Mouse (Mus musculus): ENCODE data around the gene Tspan15.

Gene Tspan15

DNA sequence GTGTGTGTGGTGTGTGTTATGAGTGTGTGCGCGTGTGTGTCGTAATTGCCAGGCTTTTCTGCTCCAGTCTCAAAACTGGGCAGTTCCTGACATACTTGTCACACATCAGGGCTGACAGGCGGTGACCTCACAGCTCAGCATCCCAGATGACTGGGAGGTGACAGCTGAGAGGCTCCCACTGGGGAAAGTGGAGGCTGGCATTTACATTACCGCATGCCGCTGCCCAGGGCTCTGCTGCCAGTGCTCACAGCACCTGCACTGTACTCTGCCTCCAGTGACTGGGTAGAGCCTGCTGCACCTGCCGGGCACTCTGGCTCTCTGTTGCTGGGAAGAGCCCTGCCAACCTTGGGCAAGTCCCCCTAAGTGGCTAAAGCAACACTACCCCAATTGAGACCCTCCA lies 40.2 kb downstream of the Tspan15 start:
- no peak for DNase-seq (ENCODE audit: low spot score in 2 of 2)

DNA sequence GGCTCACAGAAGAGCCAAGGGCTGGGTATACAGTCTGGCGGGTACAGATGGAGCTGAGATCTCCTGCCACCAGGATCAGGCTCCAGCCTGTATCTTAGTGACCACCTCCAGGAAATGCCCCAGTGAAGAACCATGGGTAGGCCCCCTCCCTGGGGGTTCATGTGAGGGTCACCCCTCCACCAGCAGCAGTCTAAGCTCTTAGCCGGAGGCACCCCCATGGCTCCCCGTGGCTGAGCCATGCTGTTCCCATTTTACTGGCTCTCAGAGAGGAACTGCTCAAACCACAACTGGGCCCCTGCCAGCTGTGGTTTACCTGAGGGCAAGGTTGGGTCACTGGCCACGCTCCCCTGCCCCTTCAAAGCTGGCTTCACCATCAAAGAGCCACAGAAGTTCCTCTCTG lies 41.1 kb downstream of the Tspan15 start:
- no peak for DNase-seq (ENCODE audit: low spot score in 2 of 2)

DNA sequence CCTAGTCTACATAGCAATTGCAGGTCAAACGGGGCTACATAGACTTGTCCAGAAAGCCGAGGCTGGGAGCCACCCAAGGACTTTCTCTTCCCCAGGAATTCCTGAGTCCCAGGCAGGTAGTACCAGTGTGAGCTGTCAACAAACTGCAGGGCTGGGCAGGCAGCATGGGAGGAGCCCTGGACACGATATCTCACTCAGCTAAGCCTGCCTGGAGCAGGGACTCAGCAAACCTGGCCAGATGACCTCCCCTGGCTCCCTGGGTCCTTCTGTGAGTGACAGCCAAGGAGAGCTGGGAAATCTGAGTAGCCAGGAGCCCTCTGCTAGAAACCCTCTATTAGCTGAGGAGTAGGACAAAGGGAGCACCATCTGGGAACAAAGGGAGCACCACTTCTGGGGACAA lies 41.7 kb downstream of the Tspan15 start:
- no peak for DNase-seq (ENCODE audit: low spot score in 2 of 2)

DNA sequence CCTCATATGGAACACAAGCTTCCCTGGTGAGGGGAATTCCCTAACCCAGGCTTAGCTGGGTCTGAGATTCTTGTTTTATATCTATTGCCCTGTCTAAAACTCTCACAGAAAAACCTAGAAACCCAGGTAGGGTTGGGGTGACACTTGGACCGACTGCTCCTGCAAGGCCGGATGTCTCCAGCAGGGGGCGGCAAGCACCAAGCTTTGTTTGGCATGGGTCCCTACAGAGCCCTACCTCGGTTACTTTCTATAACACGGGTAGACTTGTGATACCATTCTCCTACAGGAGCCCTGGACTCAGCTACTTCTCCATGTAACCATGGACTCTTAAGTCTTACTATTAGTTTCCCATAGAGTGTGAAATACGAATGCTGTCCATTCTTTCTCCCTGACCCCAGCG lies 44.2 kb downstream of the Tspan15 start:
- peak; percentile 87 to 89 for DNase-seq (ENCODE audit: low spot score in 2 of 2)

DNA sequence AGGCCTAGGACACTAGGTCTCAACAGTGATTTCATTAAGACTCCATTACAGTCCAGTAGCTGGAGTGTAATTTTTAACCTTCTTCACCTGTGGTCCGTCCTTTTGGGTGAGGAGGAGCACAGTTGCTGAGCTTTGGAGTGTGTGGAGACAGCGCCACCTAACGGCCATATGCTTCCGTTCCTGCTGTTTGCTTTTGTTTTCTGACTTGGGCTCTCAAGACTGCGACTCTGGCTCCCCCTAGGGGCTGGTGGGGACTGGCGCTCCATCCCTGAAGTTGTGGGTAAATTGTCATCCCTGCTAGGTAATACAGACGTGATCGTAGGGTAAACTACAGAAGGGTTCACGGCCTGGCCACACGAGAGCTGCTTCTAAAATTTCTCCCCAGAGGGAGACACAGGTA lies 48.0 kb downstream of the Tspan15 start:
- peak; percentile 97 to 99 for DNase-seq (ENCODE audit: low spot score in 2 of 2)

DNA sequence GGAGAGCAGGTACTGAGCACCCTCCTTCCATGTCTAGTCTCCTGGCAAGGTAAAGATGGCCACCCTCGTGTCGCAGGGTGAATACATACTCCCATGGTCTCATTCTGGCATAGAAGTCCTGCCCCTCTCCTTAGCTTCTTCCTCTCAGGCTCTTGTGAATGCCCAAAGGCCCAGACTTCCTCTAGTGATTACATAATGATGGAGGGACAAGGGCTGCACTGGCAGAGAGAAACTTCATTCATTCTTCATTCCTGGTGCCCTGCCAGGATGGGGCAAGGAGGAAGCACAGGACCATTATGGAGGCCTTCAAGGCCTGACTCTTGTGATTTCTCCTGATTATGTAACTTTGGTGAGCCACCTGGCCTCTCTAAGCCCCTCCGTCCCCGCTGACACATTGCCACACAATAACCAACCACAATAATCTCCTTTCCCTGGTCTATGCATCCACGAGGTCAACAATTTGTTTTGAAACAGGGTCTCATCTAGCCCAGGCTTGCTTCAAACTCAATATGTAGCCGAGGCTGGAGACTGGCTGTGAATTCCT lies 48.5 kb downstream of the Tspan15 start:
- DNase-seq (ENCODE audit: low spot score in 2 of 2) = no peak

DNA sequence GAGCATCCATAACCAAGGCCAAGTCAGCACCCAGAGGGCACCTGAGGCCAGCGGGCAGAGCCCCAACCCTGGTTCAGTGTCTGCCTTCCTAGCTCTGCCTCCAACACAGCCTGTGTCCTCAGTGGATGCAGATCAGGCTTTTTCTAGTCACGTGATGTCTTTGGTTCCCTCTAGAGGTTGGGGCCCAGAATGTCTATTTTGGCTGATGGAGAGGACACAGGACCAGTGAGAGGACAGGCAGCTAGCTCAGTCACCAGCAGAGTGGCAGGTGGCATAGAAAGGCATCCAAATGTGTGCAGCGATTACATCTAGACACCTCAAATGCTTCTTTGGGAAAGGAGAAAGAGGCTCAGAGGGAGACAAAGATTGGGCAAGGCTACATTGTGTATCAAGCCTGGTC lies 49.4 kb downstream of the Tspan15 start:
- no peak for DNase-seq (ENCODE audit: low spot score in 2 of 2)

DNA sequence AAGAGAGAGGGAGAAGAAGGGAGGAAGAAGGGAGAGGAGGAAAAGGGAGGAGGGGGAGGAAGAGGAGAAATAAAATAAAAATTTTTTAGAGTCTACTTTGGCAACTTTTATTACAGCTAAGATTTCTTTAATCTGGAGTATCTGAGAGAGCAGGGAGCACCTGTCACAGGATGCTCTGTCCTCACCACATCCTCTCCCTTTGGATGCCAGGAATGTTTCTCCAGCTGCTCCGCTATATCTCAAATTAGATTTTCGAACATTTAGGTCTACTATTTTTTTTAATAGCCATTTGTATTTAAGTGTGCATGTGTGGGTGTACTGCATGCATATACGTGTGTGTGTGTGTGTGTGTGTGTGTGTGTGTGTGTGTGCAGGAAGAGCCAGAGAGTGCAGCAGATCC lies 51.1 kb downstream of the Tspan15 start:
- no peak for DNase-seq (ENCODE audit: low spot score in 2 of 2)

DNA sequence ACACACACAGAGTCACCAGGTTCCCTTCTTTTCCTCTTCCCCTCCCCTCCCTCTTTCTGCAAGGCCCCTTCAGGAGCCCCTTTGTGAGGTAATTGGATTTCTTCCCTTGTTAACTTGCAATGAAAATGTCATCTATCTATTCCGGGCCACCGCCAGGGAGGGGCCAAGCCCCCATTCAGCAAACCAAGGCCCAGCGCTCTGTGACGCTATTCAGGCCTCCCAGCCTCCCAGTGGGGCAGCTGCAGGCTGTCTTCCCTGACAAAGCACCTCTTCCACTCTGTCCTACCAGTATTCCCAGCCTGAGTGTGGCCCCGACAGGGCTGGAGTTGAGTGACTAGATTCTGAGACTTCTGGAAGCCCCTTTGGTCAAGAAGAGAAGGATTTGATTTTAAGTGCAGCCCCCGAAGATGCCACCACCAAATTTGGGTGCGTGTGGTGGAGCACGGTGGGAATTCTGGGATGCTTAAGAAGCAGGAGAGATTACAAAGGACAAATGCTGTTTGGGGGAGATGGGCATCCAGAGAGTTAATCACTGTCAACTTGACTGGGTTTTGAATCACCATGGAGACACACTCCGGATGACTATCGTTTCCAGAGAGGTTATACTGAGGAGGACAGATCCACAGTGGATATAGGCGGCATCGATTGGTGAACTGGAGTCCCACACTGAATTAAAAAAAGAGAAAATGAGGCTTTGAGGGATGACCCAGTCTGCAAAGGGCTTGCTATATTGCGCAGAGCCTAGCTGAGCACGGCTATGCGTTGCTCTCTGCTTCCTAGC lies 56.3 kb downstream of the Tspan15 start:
- no peak for DNase-seq (ENCODE audit: low spot score in 2 of 2)

DNA sequence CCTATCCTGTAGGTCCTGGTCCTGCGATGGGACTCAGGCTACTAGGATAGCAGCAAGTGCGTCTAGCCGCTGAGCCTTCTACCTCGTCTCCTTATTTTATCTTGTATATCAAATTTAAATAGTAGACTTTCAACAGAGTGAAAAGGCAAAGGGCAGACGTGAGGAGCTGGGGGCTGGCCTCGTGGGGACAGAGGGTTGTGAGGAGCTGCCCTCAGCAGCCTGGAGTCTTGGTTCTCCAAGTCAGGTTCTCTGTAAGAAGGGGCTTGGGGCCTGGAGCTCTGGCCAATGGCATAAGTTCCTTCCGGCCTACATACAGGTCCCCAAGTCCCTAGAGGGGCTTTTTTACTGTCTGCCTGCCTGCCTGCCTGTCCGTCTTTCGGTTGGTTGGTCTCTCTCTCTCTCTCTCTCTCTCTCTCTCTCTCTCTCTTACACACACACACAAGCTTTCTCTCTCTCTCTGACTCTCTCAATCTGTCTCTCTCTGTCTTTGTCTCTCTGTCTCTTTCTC lies 57.1 kb downstream of the Tspan15 start:
- no peak for DNase-seq (ENCODE audit: low spot score in 2 of 2)

DNA sequence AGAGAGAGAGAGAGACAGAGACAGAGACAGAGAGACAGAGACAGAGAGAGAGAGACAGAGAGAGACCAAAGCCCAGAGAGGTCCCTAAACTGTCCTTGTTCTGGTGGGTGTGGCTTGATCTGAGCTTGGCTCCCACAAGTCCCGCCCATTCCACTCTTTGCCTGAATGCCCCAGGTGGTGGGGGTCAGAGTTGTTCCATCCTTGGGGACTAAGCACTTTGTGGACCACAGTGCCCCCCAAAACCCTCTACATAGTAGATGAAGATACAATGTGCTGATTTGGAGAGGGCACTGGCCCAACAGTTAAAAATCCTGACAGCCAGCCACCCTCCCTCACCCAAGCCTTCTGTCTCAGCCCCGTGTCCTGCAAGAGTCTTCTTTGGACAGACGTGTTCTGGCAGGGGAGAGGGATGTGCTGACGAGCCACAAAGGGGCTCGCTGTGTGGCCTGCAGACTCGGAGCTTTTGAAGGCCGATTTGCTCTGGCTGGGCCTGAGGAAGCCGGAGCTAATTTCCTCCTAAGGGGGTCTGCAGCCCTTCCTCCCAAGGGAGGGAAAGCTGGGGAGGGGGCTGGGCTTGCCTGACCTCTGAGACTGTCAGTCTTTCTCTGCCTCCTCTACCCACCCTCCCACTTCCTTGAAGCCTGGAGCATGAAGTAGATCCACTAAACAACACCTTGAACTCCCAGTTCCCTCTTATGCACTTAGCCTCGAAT lies 58.1 kb downstream of the Tspan15 start:
- DNase-seq (ENCODE audit: low spot score in 2 of 2) = no peak

DNA sequence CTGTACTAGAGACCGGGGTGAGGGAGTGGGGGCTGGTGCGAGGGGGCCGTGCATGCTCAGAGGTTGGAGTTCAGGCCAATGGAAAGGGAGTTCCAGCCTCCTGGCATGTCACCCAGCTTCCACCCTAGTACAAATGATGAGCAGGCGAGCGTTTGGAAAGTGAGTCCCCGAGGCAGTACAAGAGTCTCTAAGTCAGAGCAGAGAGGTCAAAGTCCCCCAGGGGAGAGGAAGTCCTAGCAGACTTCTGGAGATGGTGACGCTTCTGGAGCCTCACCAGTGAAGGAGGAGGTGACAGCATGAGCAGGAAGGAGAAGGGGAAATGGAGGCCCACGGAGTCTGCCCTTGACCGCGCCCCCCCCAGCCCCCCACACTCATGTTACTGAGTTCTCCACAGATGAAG lies 68.6 kb downstream of the Tspan15 start:
- DNase-seq (ENCODE audit: low spot score in 2 of 2) = no peak

DNA sequence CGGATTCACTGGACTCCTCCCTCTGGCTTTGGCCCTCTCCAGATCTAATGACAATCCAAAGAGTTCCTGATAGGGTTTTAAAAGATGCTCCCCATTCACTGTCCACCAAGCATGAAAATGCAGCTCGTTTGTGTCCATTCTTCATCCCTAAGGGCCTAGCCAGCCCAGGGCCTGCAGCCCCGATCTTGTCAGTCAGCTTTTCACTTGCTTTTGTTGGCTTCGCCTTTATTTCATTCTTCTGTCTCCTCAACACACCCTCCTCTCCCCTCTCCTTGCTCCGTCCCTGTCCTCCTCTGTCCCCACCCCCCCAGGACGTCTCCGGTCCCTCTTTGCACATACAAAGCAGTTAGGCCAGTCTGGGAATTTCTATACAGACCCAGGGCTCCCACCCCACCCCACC lies 81.1 kb downstream of the Tspan15 start:
- no peak for DNase-seq (ENCODE audit: low spot score in 2 of 2)

DNA sequence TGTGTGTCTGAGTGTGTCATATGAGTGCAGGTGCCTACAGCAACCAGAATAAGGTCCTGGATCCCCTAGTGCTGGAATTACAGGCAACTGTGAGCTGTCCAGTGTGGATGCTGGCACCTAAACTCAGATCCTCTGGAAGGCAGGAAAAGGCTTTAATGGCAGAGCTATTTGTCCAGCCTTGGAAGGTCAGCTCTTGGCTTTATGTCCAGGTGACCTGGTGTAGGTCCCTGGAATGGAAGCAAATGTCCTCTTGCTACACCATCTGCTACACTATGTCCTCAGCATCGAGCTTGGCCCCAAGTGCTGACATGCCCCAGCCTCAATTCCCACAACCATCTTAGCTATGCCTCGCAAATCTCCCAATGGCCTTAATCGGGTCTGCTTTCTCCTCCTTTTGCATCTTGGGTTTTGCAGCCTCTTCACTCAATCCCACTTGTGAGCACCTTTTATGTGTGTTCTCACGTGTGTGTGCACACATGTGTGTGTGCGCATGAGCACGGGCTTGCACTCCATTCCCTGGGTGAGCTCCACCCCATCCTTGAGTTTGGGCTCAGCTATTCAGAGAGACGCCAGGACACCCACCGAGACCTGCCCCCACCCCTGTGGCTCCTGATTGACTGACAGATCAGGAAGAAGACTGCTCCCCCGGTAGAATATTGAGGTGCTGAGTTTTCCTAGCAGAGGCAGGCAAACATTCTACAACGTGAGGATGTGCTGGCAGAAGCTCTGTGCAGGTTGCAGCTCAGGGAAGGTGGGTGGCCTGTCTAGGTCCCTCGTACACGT lies 83.4 kb downstream of the Tspan15 start:
- DNase-seq (ENCODE audit: low spot score in 2 of 2) = no peak

DNA sequence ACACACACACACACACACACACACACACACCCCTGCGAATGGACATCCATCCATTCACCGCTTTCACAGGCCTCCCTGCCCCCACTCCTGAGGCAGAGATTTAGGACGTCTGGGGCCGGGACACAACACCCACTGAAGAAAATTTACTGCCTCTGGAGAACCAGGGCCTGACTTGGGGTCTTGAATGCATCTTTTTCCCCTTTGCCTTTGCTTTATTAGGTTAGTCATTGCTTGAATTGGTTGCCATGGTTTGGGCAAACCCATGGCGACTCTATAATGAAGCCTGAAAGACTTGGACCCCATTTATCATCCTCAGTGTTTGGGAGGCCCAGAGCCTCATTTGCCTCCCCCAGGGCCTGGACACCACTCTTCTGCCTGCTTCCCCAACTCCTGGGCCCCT lies 85.1 kb downstream of the Tspan15 start:
- no peak for DNase-seq (ENCODE audit: low spot score in 2 of 2)

DNA sequence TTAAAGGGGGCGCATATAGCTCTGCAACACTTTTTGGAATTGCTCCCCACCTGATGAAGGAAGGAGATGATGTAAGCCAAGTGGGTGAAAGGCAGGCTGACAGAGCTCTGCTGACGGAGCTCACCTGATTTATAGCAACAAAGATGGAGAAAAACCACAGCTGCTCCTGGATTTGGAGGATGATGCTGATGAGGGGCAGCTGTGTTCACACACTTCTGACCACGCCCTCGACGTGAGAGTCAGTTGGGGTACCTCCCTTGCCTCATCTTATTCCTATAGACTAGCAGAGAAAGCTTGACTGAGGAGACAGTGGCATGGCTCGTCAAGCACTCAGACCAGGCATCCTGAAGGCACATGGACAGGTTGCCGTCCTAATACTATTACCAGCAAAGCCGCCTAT lies 87.2 kb downstream of the Tspan15 start, which contains the start of gene Fam241b:
TSS of gene Fam241b (minus strand) at position 101 of the 400 bp plus-strand sequence.
- DNase-seq (ENCODE audit: low spot score in 2 of 2) = no peak

DNA sequence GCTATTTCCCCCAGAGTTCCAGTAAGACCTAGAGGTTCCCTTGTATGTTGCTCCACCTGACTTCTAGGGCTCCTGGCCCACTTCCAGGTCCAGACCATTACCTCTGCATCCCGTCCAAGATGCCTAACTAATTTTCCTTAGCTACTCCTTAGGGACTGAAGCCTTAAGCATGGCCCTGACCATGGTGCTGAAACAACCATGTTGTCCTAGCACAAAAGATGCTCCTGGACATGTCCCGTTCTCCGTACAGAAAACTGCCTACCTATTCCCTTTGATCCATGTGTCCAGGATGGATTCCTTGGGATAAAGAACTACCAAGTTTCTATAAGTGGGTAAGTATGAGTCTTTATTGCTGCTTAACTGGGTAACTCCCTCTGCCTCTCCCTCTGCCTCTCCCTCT lies 93.0 kb downstream of the Tspan15 start:
- no peak for DNase-seq (ENCODE audit: low spot score in 2 of 2)

DNA sequence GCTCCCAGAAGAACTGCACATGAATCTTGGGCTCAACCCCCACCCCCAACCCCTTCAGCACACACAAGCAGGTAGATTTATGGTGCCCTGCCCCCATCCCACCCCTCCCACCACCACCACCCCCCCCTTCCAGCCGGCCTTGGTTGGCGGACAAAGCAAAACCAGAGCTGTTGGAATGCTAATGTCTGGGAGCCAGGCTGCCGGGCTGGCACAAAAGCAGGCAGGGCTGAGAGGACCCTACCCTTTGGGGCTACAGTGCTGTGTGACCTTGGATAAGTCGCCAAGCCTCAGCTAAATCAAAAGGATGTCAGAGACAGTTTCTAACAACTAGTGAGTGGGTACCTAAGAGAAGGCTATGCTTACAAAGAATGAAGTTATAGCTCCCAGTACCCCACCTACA lies 93.9 kb downstream of the Tspan15 start:
- no peak for DNase-seq (ENCODE audit: low spot score in 2 of 2)

DNA sequence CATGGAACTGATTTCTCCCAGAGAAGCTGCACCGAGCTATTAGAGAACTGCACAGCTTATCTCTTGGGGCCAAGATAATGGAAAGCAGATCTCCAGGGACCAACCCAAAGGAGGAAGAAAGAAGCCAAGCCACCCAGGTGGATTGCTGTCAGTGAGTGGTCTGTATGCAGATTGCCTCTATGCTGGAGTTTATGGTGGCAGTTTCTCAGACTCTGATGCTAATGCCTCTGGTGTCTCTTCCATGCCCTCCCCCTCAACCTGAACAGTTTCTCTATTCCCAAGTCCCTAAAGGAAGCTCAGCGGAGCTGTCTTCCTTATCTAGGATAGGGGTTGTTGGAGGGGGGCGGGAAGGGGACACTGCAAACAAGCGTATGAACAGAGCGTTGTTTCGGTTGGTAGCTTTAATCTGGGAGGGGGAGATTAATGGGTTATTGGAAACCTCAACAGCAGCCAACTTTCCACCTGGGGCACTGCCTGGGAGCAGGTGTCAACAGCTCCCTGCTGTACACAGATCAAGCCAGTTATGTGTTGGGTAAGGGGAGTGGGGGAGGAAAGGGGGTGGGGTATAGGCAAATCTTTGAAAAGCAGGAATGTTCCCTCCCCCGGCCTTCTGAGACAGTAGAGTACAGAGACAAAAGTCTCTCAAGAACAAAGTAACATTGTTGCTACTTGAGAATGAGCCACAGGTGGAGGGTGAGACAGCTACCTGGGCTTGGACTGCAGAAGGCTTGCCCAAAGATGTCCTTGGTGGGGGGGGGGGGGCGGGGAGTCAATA lies 95.2 kb downstream of the Tspan15 start:
- no peak for DNase-seq (ENCODE audit: low spot score in 2 of 2)

Measured in frontal cortex, postnatal 36 days (tissue).